Mouse (Mus musculus) neural tube, embryonic 11.5 days (tissue): ENCODE results near the gene 3425401B19Rik. TPM values are rescaled to one million over a fixed set of nuclear protein-coding genes. Genes with fewer than 3 reads are reported as not detected.

ENCODE experiments used
- ATAC-seq: fragments of 200-750 bp; cut with Nextera tagmentation; 2 replicates; pipeline ENCODE4 v1.8.0; 2017; ENCODE audit warnings: moderate number of reproducible peaks, mild to moderate bottlenecking, moderate TSS enrichment, moderate library complexity; ENCODE audit not compliant: insufficient read depth, low FRiP score, low TSS enrichment
- DNase-seq: peaks from one replicate; pipeline ENCODE4 v3.0.0-alpha.2; 2015; ENCODE audit warnings: low spot score
- H3K27ac ChIP-seq: fragments of 300-500 bp; sonication (generic); 2 replicates; pipeline ENCODE4 v1.5.1; 2014; ENCODE audit warnings: low read depth, mild to moderate bottlenecking, low read length
- H3K27me3 ChIP-seq: fragments of 300-500 bp; sonication (generic); 2 replicates; pipeline ENCODE4 v1.6.1; 2014; ENCODE audit warnings: mild to moderate bottlenecking, low read length, mixed read lengths; ENCODE audit not compliant: control insufficient read depth, insufficient read depth
- H3K36me3 ChIP-seq: fragments of 300-500 bp; sonication (generic); 2 replicates; pipeline ENCODE4 v1.6.1; 2014; ENCODE audit warnings: mild to moderate bottlenecking, low read length, moderate library complexity, mixed read lengths; ENCODE audit not compliant: control insufficient read depth, insufficient read depth
- H3K4me1 ChIP-seq: fragments of 300-500 bp; sonication (generic); 2 replicates; pipeline ENCODE4 v1.6.1; 2014; ENCODE audit warnings: low read length, mixed read lengths; ENCODE audit not compliant: control insufficient read depth, insufficient read depth
- H3K4me2 ChIP-seq: fragments of 300-500 bp; sonication (generic); 2 replicates; pipeline ENCODE4 v1.6.1; 2014; ENCODE audit warnings: low read depth, mild to moderate bottlenecking, moderate library complexity
- H3K4me3 ChIP-seq: fragments of 300-500 bp; sonication (generic); 2 replicates; pipeline ENCODE4 v1.5.1; 2014; ENCODE audit warnings: low read depth, low read length
- H3K9ac ChIP-seq: fragments of 300-500 bp; sonication (generic); 2 replicates; pipeline ENCODE4 v1.6.1; 2014; ENCODE audit warnings: mild to moderate bottlenecking, low read length
- H3K9me3 ChIP-seq: fragments of 300-500 bp; sonication (generic); 2 replicates; pipeline ENCODE4 v1.6.1; 2016; ENCODE audit warnings: low read length; ENCODE audit not compliant: control insufficient read depth
- WGBS: fragments of 180-500 bp; shearing (Covaris S2); extraction: QIAGEN DNeasy Blood & Tissue Kit; methylation state at CpG from one replicate; pipeline ENCODE4 v1.1.7; 2014; 5-methylcytosine and 5-hydroxymethylcytosine counted together
- polyA plus RNA-seq: library from polyadenylated mRNA; unstranded; fragments of >200 nt; fragmentation: Nextera tagmentation; extraction: Ambion mirVana; gene quantifications from 2 replicates; pipeline ENCODE4 v1.2.1, GENCODE M21; 2014

3425401B19Rik gene
- polyA plus RNA-seq, 1 experiment from 2014 or later = 0.28 TPM

DNA sequence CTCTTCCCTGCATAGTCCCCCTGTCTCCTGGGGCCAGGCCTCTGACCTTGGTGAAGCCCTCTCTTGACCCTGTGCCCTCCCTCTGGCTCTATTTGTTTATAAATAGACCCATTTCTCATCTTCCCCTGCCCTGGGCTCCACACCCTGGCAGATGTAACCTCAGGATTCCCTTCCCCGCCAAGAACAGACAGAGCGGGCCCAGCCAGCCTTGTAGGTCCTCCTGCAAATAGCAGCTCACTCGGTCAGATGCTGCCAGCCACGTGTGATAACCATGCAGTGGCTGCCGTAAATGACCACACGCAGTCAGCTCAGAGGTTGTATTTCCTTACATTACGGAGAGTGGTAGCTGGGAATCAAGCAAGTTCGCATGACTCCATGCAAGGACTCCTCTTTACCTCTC is 22.8 kb upstream of the 3425401B19Rik start:
- no peak overlapping the region for H3K27ac ChIP-seq
- 58% methylated on average over 8 of the region's 8 CpGs for WGBS

GRCm38 (mm10) chr14:32700972-32701371 is 15.9 kb upstream of the 3425401B19Rik start:
- ATAC-seq = no peak
- no peaks in the 10 kb centered on the region; the same call in 1 of the 2 replicates for H3K4me1 ChIP-seq
- no peaks in the 10 kb centered on the region for H3K9me3 ChIP-seq
- no peak overlapping the region for H3K4me2 ChIP-seq
- no peak overlapping the region for H3K4me3 ChIP-seq
- H3K27me3 ChIP-seq = no peaks in the 10 kb centered on the region
- DNase-seq = no peak
- 42% methylated on average over 8 of the region's 8 CpGs for WGBS
- no peak overlapping the region for H3K27ac ChIP-seq
- H3K9ac ChIP-seq = no peak overlapping the region
- H3K36me3 ChIP-seq = no peaks in the 10 kb centered on the region

More for the DNA sequence above, 22.8 kb upstream of the 3425401B19Rik start:
- Histone ChIP-seq H3K4me1 (no peaks in the 10 kb centered on the region; the same call in 1 of the 2 replicates), H3K9ac (no peak overlapping the region), H3K36me3 (no peaks in the 10 kb centered on the region), H3K27me3 (no peaks in the 10 kb centered on the region), H3K9me3 (no peaks in the 10 kb centered on the region), H3K4me2 (no peak overlapping the region), H3K4me3 (no peak overlapping the region)
- DNase-seq (no peak), ATAC-seq (no peak)

DNA sequence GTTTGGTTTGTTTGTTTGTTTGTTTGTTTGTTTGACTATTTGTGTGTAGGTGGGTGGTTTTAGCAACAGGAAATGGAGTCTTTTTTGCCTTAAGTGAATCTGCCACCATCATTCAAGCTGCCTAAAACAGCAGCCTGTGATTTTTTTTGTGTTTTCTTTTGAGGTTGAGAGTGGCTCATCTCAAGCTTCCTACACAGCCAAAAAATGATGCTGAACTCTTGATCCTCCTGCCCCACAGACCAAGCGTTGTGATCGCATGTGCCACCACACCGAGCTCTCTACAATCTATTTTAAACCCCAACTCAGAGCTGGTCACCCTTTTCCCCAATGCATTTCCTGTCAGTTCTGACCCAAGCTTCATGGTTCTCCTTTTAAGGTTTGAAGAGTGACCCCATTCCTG is 13.5 kb upstream of the 3425401B19Rik start:
- Histone ChIP-seq H3K27ac (no peak overlapping the region), H3K27me3 (no peaks in the 10 kb centered on the region), H3K4me3 (no peak overlapping the region), H3K4me2 (no peak overlapping the region), H3K36me3 (no peaks in the 10 kb centered on the region), H3K9me3 (no peaks in the 10 kb centered on the region), H3K4me1 (no peaks in the 10 kb centered on the region; the same call in 1 of the 2 replicates), H3K9ac (no peak overlapping the region)
- DNase-seq (no peak), ATAC-seq (no peak)
- 84% methylated on average over 3 of the region's 3 CpGs for WGBS

- Histone ChIP-seq H3K27ac (no peak overlapping the region), H3K27me3 (no peaks in the 10 kb centered on the region), H3K9ac (no peak overlapping the region), H3K4me2 (no peak overlapping the region), H3K4me1 (no peaks in the 10 kb centered on the region), H3K4me3 (no peak overlapping the region), H3K36me3 (no peaks in the 10 kb centered on the region), H3K9me3 (no peaks in the 10 kb centered on the region)
- 85% methylated on average over 8 of the region's 8 CpGs for WGBS
- DNase-seq = no peak
- ATAC-seq = no peak
Observed at GRCm38 (mm10) chr14:32697774-32698173, 12.7 kb upstream of the 3425401B19Rik start.

DNA sequence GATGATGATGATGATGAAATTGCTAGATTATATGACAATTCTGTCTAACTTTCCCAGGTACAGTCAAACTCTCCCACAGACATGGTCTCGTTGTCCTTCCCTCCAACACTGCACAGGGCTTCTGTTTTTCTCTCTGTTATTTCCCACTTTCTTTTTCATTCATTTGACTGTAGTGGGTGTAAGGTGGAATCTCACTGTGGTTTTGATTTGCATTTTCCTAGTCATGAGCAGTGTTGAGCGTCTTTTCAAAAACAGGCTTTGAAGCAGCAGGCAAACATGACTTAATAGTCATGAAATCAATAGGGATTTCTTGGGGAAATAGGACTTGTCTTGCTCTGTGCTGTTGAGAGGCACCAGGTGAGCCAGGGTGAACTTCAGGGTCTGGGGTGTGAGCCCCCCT is 11.3 kb upstream of the 3425401B19Rik start:
- Histone ChIP-seq H3K9ac (no peak overlapping the region), H3K27ac (no peak overlapping the region), H3K9me3 (no peaks in the 10 kb centered on the region), H3K27me3 (no peaks in the 10 kb centered on the region), H3K4me3 (no peak overlapping the region), H3K4me1 (no peaks in the 10 kb centered on the region), H3K36me3 (no peaks in the 10 kb centered on the region), H3K4me2 (no peak overlapping the region)
- ATAC-seq (no peak), DNase-seq (no peak)
- WGBS = 83% methylated on average over 2 of the region's 2 CpGs

GRCm38 (mm10) chr14:32695906-32696305 is 10.8 kb upstream of the 3425401B19Rik start:
- Histone ChIP-seq H3K9ac (no peak overlapping the region), H3K36me3 (no peaks in the 10 kb centered on the region), H3K27ac (no peak overlapping the region), H3K4me2 (no peak overlapping the region), H3K4me3 (no peak overlapping the region), H3K4me1 (no peaks in the 10 kb centered on the region), H3K9me3 (no peaks in the 10 kb centered on the region), H3K27me3 (no peaks in the 10 kb centered on the region)
- 88% methylated on average over 2 of the region's 2 CpGs for WGBS
- ATAC-seq (no peak), DNase-seq (no peak)

DNA sequence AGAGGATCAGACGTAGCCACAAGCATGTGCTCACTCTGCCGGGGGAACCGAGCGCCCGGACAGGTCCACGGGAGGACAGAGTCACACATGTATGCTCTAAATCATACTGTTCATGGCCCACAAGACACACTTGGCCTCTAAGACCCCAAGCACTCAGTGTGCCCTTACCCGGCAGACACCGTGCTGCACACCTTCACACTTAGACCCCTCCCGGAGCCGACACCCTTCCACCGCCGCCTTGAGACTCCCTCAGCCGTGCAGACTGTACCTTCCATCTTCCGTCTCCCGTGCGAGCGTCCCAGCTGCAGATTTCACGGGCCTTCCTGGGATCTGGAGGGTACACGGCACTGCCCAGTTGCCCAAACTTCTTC is 373 bp downstream of the 3425401B19Rik start:
- ATAC-seq (no peak), DNase-seq (no peak)
- Histone ChIP-seq H3K4me1 (no peaks in the 10 kb centered on the region), H3K36me3 (no peaks in the 10 kb centered on the region), H3K27me3 (no peaks in the 10 kb centered on the region), H3K9me3 (no peaks in the 10 kb centered on the region), H3K4me3 (no peak overlapping the region), H3K4me2 (no peak overlapping the region), H3K9ac (no peak overlapping the region), H3K27ac (no peak overlapping the region)
- 72% methylated on average over 19 of the region's 19 CpGs for WGBS

DNA sequence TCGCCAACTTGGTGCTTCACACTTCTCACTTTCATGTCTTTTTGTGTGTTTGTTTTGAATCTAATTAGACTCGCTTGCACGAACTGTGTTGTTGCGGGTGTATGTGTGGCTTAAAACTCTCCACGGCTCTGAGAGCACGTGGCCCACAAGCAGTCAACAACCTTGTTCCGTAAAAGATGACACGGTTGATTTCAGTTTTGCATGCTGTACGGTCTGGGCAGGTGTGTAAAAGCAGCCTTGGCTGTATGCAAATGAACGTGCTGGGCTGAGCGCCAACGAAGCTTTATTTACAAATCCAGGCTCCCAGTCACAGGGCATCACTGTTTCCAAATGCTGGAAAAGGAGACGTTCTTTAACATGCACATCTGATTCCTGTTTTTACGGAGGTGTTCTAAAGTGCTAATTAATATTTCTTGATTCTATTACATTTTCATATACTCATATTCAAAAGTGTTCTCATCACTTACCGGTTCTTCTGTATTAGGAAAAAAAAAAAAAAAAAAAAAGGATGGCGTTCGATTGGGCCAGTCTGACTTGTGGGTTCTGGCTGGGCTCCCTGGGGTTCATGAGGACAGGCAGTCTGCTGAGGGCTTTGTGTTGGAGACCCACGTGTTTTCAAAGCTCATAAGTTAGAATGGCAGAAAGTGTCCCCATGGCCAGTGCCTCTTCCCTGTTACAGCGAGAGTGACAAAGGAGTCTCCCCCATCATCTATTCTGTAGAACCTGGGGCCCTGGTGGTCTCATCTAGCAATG is 935 bp downstream of the 3425401B19Rik start:
- no peak overlapping the region for H3K4me2 ChIP-seq
- H3K9me3 ChIP-seq = no peaks in the 10 kb centered on the region
- DNase-seq (no peak), ATAC-seq (no peak)
- no peak overlapping the region for H3K4me3 ChIP-seq
- 65% methylated on average over 19 of the region's 19 CpGs for WGBS
- no peak overlapping the region for H3K9ac ChIP-seq
- no peak overlapping the region for H3K27ac ChIP-seq
- no peaks in the 10 kb centered on the region for H3K4me1 ChIP-seq
- H3K36me3 ChIP-seq = no peaks in the 10 kb centered on the region
- no peaks in the 10 kb centered on the region for H3K27me3 ChIP-seq

DNA sequence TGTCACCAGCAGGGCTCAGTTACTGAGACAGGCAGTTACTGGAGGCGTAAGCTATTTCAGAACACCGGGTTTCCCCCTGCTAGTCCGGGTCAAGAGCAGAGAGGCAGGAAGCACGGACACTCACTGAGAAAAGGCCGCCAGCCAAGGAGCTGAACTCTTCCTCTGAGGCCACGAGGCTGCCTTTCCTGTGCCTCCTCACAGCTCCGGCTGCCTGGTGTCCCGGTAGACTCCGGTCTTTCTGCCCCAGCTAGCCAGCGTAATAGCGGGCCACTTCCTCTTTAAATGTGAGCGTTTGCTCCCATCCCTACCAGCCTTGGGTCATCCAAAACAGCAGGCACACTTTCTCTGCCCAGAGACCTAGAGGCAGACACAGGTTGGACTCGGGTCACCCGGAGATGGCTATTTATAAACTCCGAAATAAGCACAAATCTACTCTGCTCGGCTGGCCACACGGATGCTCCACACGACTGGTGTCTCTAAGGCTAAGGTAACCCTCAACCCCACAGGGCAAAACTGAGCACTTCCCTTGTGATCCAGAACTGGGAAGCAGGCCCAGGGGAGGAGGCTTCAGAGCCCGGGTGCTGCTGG is 1.7 kb downstream of the 3425401B19Rik start:
- H3K4me2 ChIP-seq = no peak overlapping the region
- H3K27me3 ChIP-seq = no peaks in the 10 kb centered on the region
- H3K4me3 ChIP-seq = no peak overlapping the region
- ATAC-seq (no peak), DNase-seq (no peak)
- H3K4me1 ChIP-seq = no peaks in the 10 kb centered on the region
- WGBS = 56% methylated on average over 19 of the region's 19 CpGs
- no peaks in the 10 kb centered on the region for H3K9me3 ChIP-seq
- H3K9ac ChIP-seq = no peak overlapping the region
- no peak overlapping the region for H3K27ac ChIP-seq
- no peaks in the 10 kb centered on the region for H3K36me3 ChIP-seq
